Mouse (Mus musculus): Measurements from ENCODE around the gene Prim2.

DNA sequence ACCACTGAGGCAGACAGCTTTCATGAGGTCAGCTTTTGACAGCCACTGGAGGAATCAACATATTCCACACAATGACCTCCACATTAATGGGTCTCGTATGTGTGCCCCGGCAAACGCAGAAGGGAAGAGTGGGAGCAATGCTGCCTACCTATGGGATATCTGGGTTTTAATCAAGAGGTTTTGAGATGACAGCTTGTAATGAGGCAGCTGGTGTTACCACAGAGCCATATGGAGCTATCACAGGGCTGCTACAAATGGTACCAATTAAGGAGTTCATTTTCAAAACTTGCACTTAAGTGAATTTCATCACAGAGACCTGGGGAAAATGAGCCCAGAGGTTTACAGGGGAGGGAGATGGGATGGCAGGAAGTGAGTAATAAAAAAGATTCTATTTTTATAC lies 209.3 kb downstream of the Prim2 start:
- TF ChIP-seq CTCF (IDR thresholded peaks at IDR 0.05; ENCODE audit: low read depth): no peak
- TF ChIP-seq EP300 (IDR thresholded peaks at IDR 0.05; ENCODE audit: low read depth): no peak

Data from liver, postnatal 0 days (tissue).